21 mouse cellular contexts compared by ENCODE assay signal in the genomic region with DNA sequence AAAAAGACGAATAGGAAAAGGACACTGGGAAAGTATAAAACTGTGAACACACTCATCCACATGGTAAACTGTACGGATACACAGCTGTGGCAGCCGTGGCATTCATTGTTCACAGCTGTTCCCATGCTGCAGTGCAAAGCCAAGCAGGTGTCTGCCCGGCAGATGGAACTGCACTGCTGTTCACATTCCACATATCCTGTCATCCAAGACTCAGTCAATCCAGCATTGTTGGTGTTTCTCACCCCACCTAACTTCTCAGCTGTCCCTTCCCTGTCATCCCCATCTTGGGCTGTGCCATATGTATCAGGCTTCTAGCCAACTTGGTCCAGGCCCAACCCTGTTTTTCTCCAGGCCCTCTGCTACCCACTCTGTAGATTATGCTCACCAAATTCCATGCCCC.
A peak's percentile ranks its signal among the peaks of the same experiment; 100 is the strongest.
DNase-seq lines count a peak whose midpoint lies in the region; ATAC-seq and TF ChIP-seq lines count a peak whose summit lies in the region.
"Had no signal": no experiment of that assay in that cellular context is flagged by ENCODE, and none has a peak within 500 bp of the region (broad histone marks: within the 10 kb centered on the region; RNA-seq: fewer than 3 reads in every experiment).

No protein-coding gene starts in this region.

- no peak for TF ChIP-seq CTCF in midbrain, postnatal 0 days (IDR thresholded peaks at IDR 0.05)

- WGBS in forebrain, embryonic 14.5 days, result 73% methylated on average over 4 of the region's 4 CpGs
- WGBS in forebrain, embryonic 11.5 days, result 80% methylated on average over 4 of the region's 4 CpGs
- 77% methylated on average over 4 of the region's 4 CpGs for WGBS in midbrain, postnatal 0 days
- 83% methylated on average over 4 of the region's 4 CpGs for WGBS in midbrain, embryonic 16.5 days

- H3K4me3 ChIP-seq in forebrain, embryonic 14.5 days (ENCODE audit: low read depth, low read length), result no peak overlapping the region
- no peak overlapping the region for H3K4me3 ChIP-seq in forebrain, embryonic 11.5 days (ENCODE audit: low read depth, low read length)
- no peak overlapping the region for H3K4me3 ChIP-seq in midbrain, postnatal 0 days (ENCODE audit: low read depth, low read length)
- no peak overlapping the region for H3K4me3 ChIP-seq in midbrain, embryonic 16.5 days (ENCODE audit: low read depth, low read length)
- H3K4me3 ChIP-seq: embryonic facial prominence, embryonic 13.5 days; heart, adult 2 months; heart, embryonic 13.5 days; liver, embryonic 12.5 days; midbrain, embryonic 12.5 days; neural tube, embryonic 12.5 days had no signal

- peaks cover 45% of the 10 kb centered on the region for H3K27me3 ChIP-seq in forebrain, embryonic 14.5 days (replicated peaks; ENCODE audit: control insufficient read depth, insufficient read depth, low read length)
- peaks cover 81% of the 10 kb centered on the region for H3K27me3 ChIP-seq in forebrain, embryonic 11.5 days (ENCODE audit: control insufficient read depth, insufficient read depth, low read length)
- no peaks in the 10 kb centered on the region for H3K27me3 ChIP-seq in midbrain, postnatal 0 days (ENCODE audit: insufficient read depth, low read length)
- H3K27me3 ChIP-seq in midbrain, embryonic 16.5 days (ENCODE audit: control insufficient read depth, insufficient read depth, low read depth, low read length), result no peaks in the 10 kb centered on the region
- H3K27me3 ChIP-seq: embryonic facial prominence, embryonic 13.5 days; heart, embryonic 13.5 days; neural tube, embryonic 12.5 days had no signal

- peaks cover 16% of the 10 kb centered on the region for H3K4me1 ChIP-seq in forebrain, embryonic 14.5 days (ENCODE audit: control insufficient read depth, insufficient read depth, low read length)
- H3K4me1 ChIP-seq in forebrain, embryonic 11.5 days (replicated peaks; ENCODE audit: control insufficient read depth, insufficient read depth, low read length), result peaks cover 11% of the 10 kb centered on the region; the same call in 1 of the 2 replicates
- no peaks in the 10 kb centered on the region for H3K4me1 ChIP-seq in midbrain, postnatal 0 days (ENCODE audit: insufficient read depth, low read length)
- H3K4me1 ChIP-seq in midbrain, embryonic 16.5 days (ENCODE audit: control insufficient read depth, insufficient read depth, low read length), result peaks cover 2% of the 10 kb centered on the region; the same call in 1 of the 2 replicates
- H3K4me1 ChIP-seq: liver, embryonic 12.5 days had no signal

- H3K9me3 ChIP-seq in forebrain, embryonic 14.5 days (replicated peaks; ENCODE audit: control insufficient read depth, low read length), result peaks cover 3% of the 10 kb centered on the region; the same call in 1 of the 2 replicates
- H3K9me3 ChIP-seq in forebrain, embryonic 11.5 days (ENCODE audit: control insufficient read depth, low read length), result 0 out of 2 replicates have a peak, but pooled peaks cover 5% of the 10 kb centered on the region
- no peaks in the 10 kb centered on the region for H3K9me3 ChIP-seq in midbrain, postnatal 0 days (ENCODE audit: low read length)
- H3K9me3 ChIP-seq in midbrain, embryonic 16.5 days (replicated peaks; ENCODE audit: control insufficient read depth, low read length, poor library complexity, severe bottlenecking), result peaks cover 4% of the 10 kb centered on the region; the same call in 1 of the 2 replicates
- H3K9me3 ChIP-seq: embryonic facial prominence, embryonic 13.5 days; liver, embryonic 12.5 days; midbrain, embryonic 12.5 days had no signal

- ATAC-seq in forebrain, embryonic 14.5 days, result 0 out of 2 replicates have a peak, but pooled peaks have one; percentile 32
- no peak for ATAC-seq in forebrain, embryonic 11.5 days (replicated peaks; ENCODE audit: low FRiP score)
- ATAC-seq in midbrain, postnatal 0 days (ENCODE audit: low FRiP score), result no peak
- ATAC-seq in midbrain, embryonic 16.5 days, result no peak
- ATAC-seq: forebrain, embryonic 16.5 days; liver, embryonic 12.5 days had no signal

- no peak overlapping the region for H3K4me2 ChIP-seq in forebrain, embryonic 14.5 days (ENCODE audit: low read length)
- no peak overlapping the region for H3K4me2 ChIP-seq in forebrain, embryonic 11.5 days (ENCODE audit: low read depth, low read length, severe bottlenecking)
- no peak overlapping the region for H3K4me2 ChIP-seq in midbrain, postnatal 0 days (ENCODE audit: low read depth, low read length, poor library complexity, severe bottlenecking)
- no peak overlapping the region for H3K4me2 ChIP-seq in midbrain, embryonic 16.5 days (ENCODE audit: low read length)
- H3K4me2 ChIP-seq: embryonic facial prominence, embryonic 13.5 days; heart, embryonic 13.5 days; liver, embryonic 12.5 days; midbrain, embryonic 12.5 days; neural tube, embryonic 12.5 days had no signal

- no peak overlapping the region for H3K9ac ChIP-seq in forebrain, embryonic 14.5 days (ENCODE audit: low read length)
- H3K9ac ChIP-seq in forebrain, embryonic 11.5 days (ENCODE audit: low read length), result no peak overlapping the region
- H3K9ac ChIP-seq in midbrain, postnatal 0 days (replicated peaks; ENCODE audit: low read length, poor library complexity, severe bottlenecking), result no peak overlapping the region
- H3K9ac ChIP-seq in midbrain, embryonic 16.5 days (ENCODE audit: low read depth, low read length), result no peak overlapping the region
- H3K9ac ChIP-seq: embryonic facial prominence, embryonic 13.5 days; heart, embryonic 13.5 days; liver, embryonic 12.5 days; midbrain, embryonic 12.5 days; neural tube, embryonic 12.5 days had no signal

- no peak overlapping the region for H3K27ac ChIP-seq in forebrain, embryonic 14.5 days (ENCODE audit: low read depth, low read length)
- H3K27ac ChIP-seq in forebrain, embryonic 11.5 days (ENCODE audit: low read depth, low read length), result no peak overlapping the region
- no peak overlapping the region for H3K27ac ChIP-seq in midbrain, postnatal 0 days (ENCODE audit: low read depth, low read length)
- H3K27ac ChIP-seq in midbrain, embryonic 16.5 days (ENCODE audit: low read length), result no peak overlapping the region
- H3K27ac ChIP-seq: embryonic facial prominence, embryonic 13.5 days; heart, adult 2 months; heart, embryonic 13.5 days; liver, embryonic 12.5 days; midbrain, embryonic 12.5 days; neural tube, embryonic 12.5 days had no signal

- H3K36me3 ChIP-seq in forebrain, embryonic 14.5 days (ENCODE audit: control insufficient read depth, insufficient read depth, low read length), result no peaks in the 10 kb centered on the region
- no peaks in the 10 kb centered on the region for H3K36me3 ChIP-seq in forebrain, embryonic 11.5 days (ENCODE audit: control insufficient read depth, insufficient read depth, low read length)
- no peaks in the 10 kb centered on the region for H3K36me3 ChIP-seq in midbrain, postnatal 0 days (ENCODE audit: insufficient read depth, low read length)
- no peaks in the 10 kb centered on the region for H3K36me3 ChIP-seq in midbrain, embryonic 16.5 days (ENCODE audit: control insufficient read depth, insufficient read depth, low read length)
- H3K36me3 ChIP-seq: embryonic facial prominence, embryonic 13.5 days; heart, embryonic 13.5 days; liver, embryonic 12.5 days; midbrain, embryonic 12.5 days; neural tube, embryonic 12.5 days had no signal

- DNase-seq in forebrain, embryonic 14.5 days (ENCODE audit: low spot score), result peak; percentile 52
- no peak for DNase-seq in forebrain, embryonic 11.5 days (ENCODE audit: low spot score)
- DNase-seq in kidney, adult 11 months, result peak; percentile 15
- DNase-seq in kidney, postnatal 25 days, result no peak
- DNase-seq in midbrain, postnatal 0 days (ENCODE audit: low spot score), result peak; percentile 38
- no peak for DNase-seq in lung, postnatal 25 days (ENCODE audit: low spot score)
- DNase-seq: cerebellum, adult 11-12 months; cerebellum, postnatal 25 days; gastrocnemius, postnatal 25 days; heart, adult 2 months; heart, postnatal 14 days; layer of hippocampus, adult 9-11 months; lung, adult 2 months; lung, postnatal 14 days had no signal

Comparison
In these comparisons a context has a peak if more than half of its experiments do, and no peak if none do; other contexts are left out.
1. DNase-seq: peak in forebrain, embryonic 14.5 days (single experiment), kidney, adult 11 months (single experiment) and midbrain, postnatal 0 days (single experiment); none in forebrain, embryonic 11.5 days (single experiment), kidney, postnatal 25 days (0 of 2) and lung, postnatal 25 days (single experiment).